Mouse (Mus musculus): ENCODE data around the gene Atxn7l2. TPM values are rescaled to one million over a fixed set of nuclear protein-coding genes. Genes with fewer than 3 reads are reported as not detected.
A peak's percentile ranks its signal among the peaks of the same experiment; 100 is the strongest.
"Not testable (repeated sequence)": the region's sequence is repeated elsewhere in the genome, so short reads cannot be mapped to it uniquely, and the experiment has no call there.

The Atxn7l2 gene
- polyA plus RNA-seq, 1 experiment from 2014 or later: 18.1 TPM

- H3K9ac ChIP-seq; H3K27ac ChIP-seq (ENCODE audit: low read depth); H3K4me2 ChIP-seq; H3K4me1 ChIP-seq (ENCODE audit: insufficient read depth); H3K4me3 ChIP-seq (ENCODE audit: low read depth, low read length); DNase-seq; H3K9me3 ChIP-seq (ENCODE audit: low read depth, low read length); ATAC-seq (ENCODE audit: insufficient read depth); H3K27me3 ChIP-seq (ENCODE audit: insufficient read depth, low read length); H3K36me3 ChIP-seq (ENCODE audit: insufficient read depth): not testable (repeated sequence)
- WGBS: 82% methylated on average over 4 of the region's 4 CpGs
- TF ChIP-seq CTCF (IDR thresholded peaks at IDR 0.05; ENCODE audit: low read depth): peak; percentile 36; the same call in 1 of the 2 replicates
These were observed 26.9 kb upstream of the Atxn7l2 start for GRCm38 (mm10) chr3:108237474-108238102.

GRCm38 (mm10) chr3:108231646-108232045 lies 20.9 kb upstream of the Atxn7l2 start:
- Histone ChIP-seq H3K27ac (ENCODE audit: low read depth) (no peak overlapping the region), H3K9me3 (ENCODE audit: low read depth, low read length) (no peaks in the 10 kb centered on the region), H3K4me3 (ENCODE audit: low read depth, low read length) (no peak overlapping the region), H3K4me1 (ENCODE audit: insufficient read depth) (no peaks in the 10 kb centered on the region), H3K9ac (no peak overlapping the region), H3K36me3 (ENCODE audit: insufficient read depth) (no peaks in the 10 kb centered on the region), H3K4me2 (no peak overlapping the region), H3K27me3 (ENCODE audit: insufficient read depth, low read length) (peaks cover 11% of the 10 kb centered on the region)
- no peak for TF ChIP-seq CTCF (IDR thresholded peaks at IDR 0.05; ENCODE audit: low read depth)
- ATAC-seq (ENCODE audit: insufficient read depth): no peak
- no peak for DNase-seq
- 64% methylated on average over 4 of the region's 4 CpGs for WGBS

- no peak overlapping the region for H3K9ac ChIP-seq
- DNase-seq: no peak
- no peaks in the 10 kb centered on the region for H3K9me3 ChIP-seq (ENCODE audit: low read depth, low read length)
- H3K36me3 ChIP-seq (ENCODE audit: insufficient read depth): no peaks in the 10 kb centered on the region
- H3K4me1 ChIP-seq (ENCODE audit: insufficient read depth): no peaks in the 10 kb centered on the region
- no peak for TF ChIP-seq CTCF (IDR thresholded peaks at IDR 0.05; ENCODE audit: low read depth)
- no peak overlapping the region for H3K27ac ChIP-seq (ENCODE audit: low read depth)
- WGBS: 74% methylated on average over 2 of the region's 2 CpGs
- H3K4me2 ChIP-seq: peak overlapping the region; percentile 75
- peaks cover 40% of the 10 kb centered on the region for H3K27me3 ChIP-seq (ENCODE audit: insufficient read depth, low read length)
- no peak overlapping the region for H3K4me3 ChIP-seq (ENCODE audit: low read depth, low read length)
- no peak for ATAC-seq (ENCODE audit: insufficient read depth)
These were observed 16.8 kb upstream of the Atxn7l2 start for GRCm38 (mm10) chr3:108227521-108227920.

GRCm38 (mm10) chr3:108226558-108227350 lies 16.0 kb upstream of the Atxn7l2 start, which contains the start of gene Sypl2:
Sypl2 (minus strand) TSS chr3:108226648.
- peaks cover 40% of the 10 kb centered on the region for H3K27me3 ChIP-seq (ENCODE audit: insufficient read depth, low read length)
- no peak within 1 kb of the TSS for H3K27ac ChIP-seq (ENCODE audit: low read depth)
- no peak for TF ChIP-seq CTCF (IDR thresholded peaks at IDR 0.05; ENCODE audit: low read depth)
- H3K36me3 ChIP-seq (ENCODE audit: insufficient read depth): no peaks in the 10 kb centered on the region
- WGBS: 5% methylated on average over 44 of the region's 44 CpGs
- H3K9ac ChIP-seq: peak within 1 kb of the TSS; percentile 48
- peak; percentile 74 for ATAC-seq (ENCODE audit: insufficient read depth)
- H3K9me3 ChIP-seq (ENCODE audit: low read depth, low read length): no peaks in the 10 kb centered on the region
- peak; percentile 74 for DNase-seq
- peak within 1 kb of the TSS; percentile 75 for H3K4me2 ChIP-seq
- H3K4me1 ChIP-seq (ENCODE audit: insufficient read depth): no peaks in the 10 kb centered on the region
- peak within 1 kb of the TSS; percentile 45 for H3K4me3 ChIP-seq (ENCODE audit: low read depth, low read length)

GRCm38 (mm10) chr3:108225711-108226557 lies 15.2 kb upstream of the Atxn7l2 start:
- ATAC-seq (ENCODE audit: insufficient read depth): peak; percentile 58
- no peak for DNase-seq
- Histone ChIP-seq H3K4me3 (ENCODE audit: low read depth, low read length) (peak overlapping the region; percentile 45), H3K9ac (peak overlapping the region; percentile 48), H3K9me3 (ENCODE audit: low read depth, low read length) (no peaks in the 10 kb centered on the region), H3K36me3 (ENCODE audit: insufficient read depth) (no peaks in the 10 kb centered on the region), H3K4me2 (peak overlapping the region; percentile 75), H3K4me1 (ENCODE audit: insufficient read depth) (no peaks in the 10 kb centered on the region), H3K27me3 (ENCODE audit: insufficient read depth, low read length) (peaks cover 40% of the 10 kb centered on the region), H3K27ac (ENCODE audit: low read depth) (no peak overlapping the region)
- TF ChIP-seq CTCF (IDR thresholded peaks at IDR 0.05; ENCODE audit: low read depth): no peak
- 2% methylated on average over 67 of the region's 67 CpGs for whole genome bisulfite sequencing

- no peak for DNase-seq
- TF ChIP-seq CTCF (IDR thresholded peaks at IDR 0.05; ENCODE audit: low read depth): no peak
- no peak overlapping the region for H3K27ac ChIP-seq (ENCODE audit: low read depth)
- H3K9me3 ChIP-seq (ENCODE audit: low read depth, low read length): no peaks in the 10 kb centered on the region
- WGBS: 75% methylated on average over 3 of the region's 3 CpGs
- no peak for ATAC-seq (ENCODE audit: insufficient read depth)
- no peak overlapping the region for H3K4me3 ChIP-seq (ENCODE audit: low read depth, low read length)
- no peaks in the 10 kb centered on the region for H3K36me3 ChIP-seq (ENCODE audit: insufficient read depth)
- no peak overlapping the region for H3K9ac ChIP-seq
- H3K27me3 ChIP-seq (ENCODE audit: insufficient read depth, low read length): peaks cover 19% of the 10 kb centered on the region
- H3K4me1 ChIP-seq (ENCODE audit: insufficient read depth): no peaks in the 10 kb centered on the region
- no peak overlapping the region for H3K4me2 ChIP-seq
These were observed 9.9 kb upstream of the Atxn7l2 start for GRCm38 (mm10) chr3:108220661-108221060.
